ENCODE assay signal across 9 mouse cellular contexts in the genomic region with DNA sequence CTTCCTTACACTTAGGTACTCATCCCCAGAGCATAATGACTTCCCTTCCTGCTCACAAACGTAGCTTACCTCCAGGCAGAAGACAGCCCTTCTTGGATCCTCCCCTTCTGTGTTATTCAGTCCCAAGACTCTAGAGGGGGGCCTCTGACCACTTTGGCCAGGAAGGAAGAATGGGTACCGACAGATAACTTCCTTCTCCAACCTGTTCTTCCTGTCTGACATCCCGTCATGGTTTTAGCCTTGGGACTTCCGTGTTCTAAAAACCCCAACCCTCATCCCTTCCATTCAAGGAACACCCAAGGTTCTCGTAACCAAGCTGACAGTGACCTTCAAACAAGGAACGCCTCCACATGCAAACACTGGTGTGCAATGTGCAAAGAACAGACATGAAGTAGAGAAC. TPM values are rescaled to one million over a fixed set of nuclear protein-coding genes. Genes with fewer than 3 reads are reported as not detected.
A peak's percentile ranks its signal among the peaks of the same experiment; 100 is the strongest.
DNase-seq lines count a peak whose midpoint lies in the region; ATAC-seq and TF ChIP-seq lines count a peak whose summit lies in the region.
"Had no signal": no experiment of that assay in that cellular context is flagged by ENCODE, and none has a peak within 500 bp of the region (broad histone marks: within the 10 kb centered on the region; RNA-seq: fewer than 3 reads in every experiment).

Nlrx1 (minus strand) TSS at position 168 of the 400 bp plus-strand sequence.

- peak within 1 kb of the TSS; percentile 91 for H3K4me2 ChIP-seq in intestine, embryonic 14.5 days (ENCODE audit: low read length)

- H3K36me3 ChIP-seq in intestine, embryonic 14.5 days (ENCODE audit: control insufficient read depth, insufficient read depth, low read length): no peaks in the 10 kb centered on the region
- peaks cover 12% of the 10 kb centered on the region for H3K36me3 ChIP-seq in macrophage (ENCODE audit: inconsistent target)

- no peaks in the 10 kb centered on the region for H3K27me3 ChIP-seq in intestine, embryonic 14.5 days (replicated peaks; ENCODE audit: control insufficient read depth, insufficient read depth, low read length)
- H3K27me3 ChIP-seq: Patski had no signal

- WGBS in intestine, embryonic 14.5 days: 68% methylated on average over 6 of the region's 6 CpGs
- WGBS in macrophage (ENCODE audit: missing documents): 18% methylated on average over 6 of the region's 6 CpGs

- H3K79me2 ChIP-seq in macrophage (ENCODE audit: inconsistent target): no peaks in the 10 kb centered on the region

- H3K9me3 ChIP-seq in intestine, embryonic 14.5 days (ENCODE audit: control insufficient read depth, low read length): 0 out of 2 replicates have a peak, but pooled peaks cover 4% of the 10 kb centered on the region

- H3K4me3 ChIP-seq in layer of hippocampus, adult 2 months: peak within 1 kb of the TSS; percentile 65
- H3K4me3 ChIP-seq in intestine, embryonic 14.5 days (ENCODE audit: low read depth, low read length): peak within 1 kb of the TSS; percentile 48
- H3K4me3 ChIP-seq in macrophage (ENCODE audit: inconsistent target): peak within 1 kb of the TSS; percentile 44

- H3K9ac ChIP-seq in intestine, embryonic 14.5 days (ENCODE audit: low read length): peak within 1 kb of the TSS; percentile 83

- peak within 1 kb of the TSS; percentile 96 for H3K27ac ChIP-seq in layer of hippocampus, adult 2 months
- H3K27ac ChIP-seq in intestine, embryonic 14.5 days (ENCODE audit: low read depth): peak within 1 kb of the TSS; percentile 64
- peak within 1 kb of the TSS; percentile 40 for H3K27ac ChIP-seq in macrophage

- intact Hi-C loops in gastrocnemius, postnatal 36 days (cut with DNase I): no loop called here

- H3K4me1 ChIP-seq in intestine, embryonic 14.5 days (replicated peaks; ENCODE audit: control insufficient read depth, insufficient read depth, low read length): peaks cover 14% of the 10 kb centered on the region; the same call in 1 of the 2 replicates

- no peak for DNase-seq in layer of hippocampus, adult 2 months (ENCODE audit: low spot score in 2 of 2)
- no peak for DNase-seq in layer of hippocampus, adult 11-12 months (ENCODE audit: low spot score)
- DNase-seq in c-Kit-negative CD71-positive TER-119-positive erythroid progenitor cells, embryonic 14.5 days (ENCODE audit: low read depth, low spot score): peak; percentile 36
- no peak for DNase-seq in gastrocnemius, postnatal 36 days
- DNase-seq in intestine, embryonic 14.5 days (ENCODE audit: low spot score): no peak
- DNase-seq in urinary bladder, adult 2 months (ENCODE audit: low spot score): no peak
- no peak for DNase-seq in thymus, postnatal 14 days

- ATAC-seq in intestine, embryonic 14.5 days (replicated peaks; ENCODE audit: low FRiP score, low TSS enrichment, low read depth): peak; percentile 22; the same call in 1 of the 2 replicates

- TF ChIP-seq CTCF in layer of hippocampus, adult 2 months (conservative IDR thresholded peaks at IDR 0.05): peak; percentile 1; the same call in 1 of the 2 replicates

RNA-seq across cellular contexts. Expression of gene Nlrx1, which starts in this region (rescaled TPM):
- 10 to 100 TPM; 11.6 to 13.9 TPM for total RNA-seq in layer of hippocampus, adult 2 months (2021)
- 10 to 100 TPM; 22.4 to 22.6 TPM for total RNA-seq in gastrocnemius, postnatal 36 days (2021)
- polyA plus RNA-seq in intestine, embryonic 14.5 days (2014; fragmentation: Nextera tagmentation; extraction: Ambion mirVana): 6.3 and 7.0 TPM in 2 replicates
- 10 to 100 TPM in 11 of 26 experiments, 1 to 10 TPM in 15; 1.5 to 18.3 (median 9.0) TPM for total RNA-seq in macrophage (2018; cell fraction: chromatin; rRNA removed)
- 10 to 100 TPM in 15 of 26 experiments, 1 to 10 TPM in 11; 3.6 to 17.9 (median 11.1) TPM for total RNA-seq in macrophage (2018; cell fraction: cytosol; rRNA removed)
- 10 to 100 TPM in 13 of 26 experiments, 1 to 10 TPM in 13; 2.4 to 20.7 (median 10.1) TPM for total RNA-seq in macrophage (2018; cell fraction: nucleus; rRNA removed)
- 3.3 to 8.7 TPM (median 6.8 TPM) in 3 replicates for polyA plus RNA-seq in macrophage (2018)
- 9.6 and 13.0 TPM in 2 replicates for polyA plus RNA-seq in urinary bladder, adult 2 months (2012; rRNA removed)

Comparison
In these comparisons a context has a peak if more than half of its experiments do, and no peak if none do; other contexts are left out.
1. H3K27ac ChIP-seq: peak in every context shown above with its lines; median percentile 96 in layer of hippocampus, adult 2 months; 64 in intestine, embryonic 14.5 days; 40 in macrophage.